Mouse (Mus musculus): Measurements from ENCODE around the gene Itk.

Itk gene

DNA sequence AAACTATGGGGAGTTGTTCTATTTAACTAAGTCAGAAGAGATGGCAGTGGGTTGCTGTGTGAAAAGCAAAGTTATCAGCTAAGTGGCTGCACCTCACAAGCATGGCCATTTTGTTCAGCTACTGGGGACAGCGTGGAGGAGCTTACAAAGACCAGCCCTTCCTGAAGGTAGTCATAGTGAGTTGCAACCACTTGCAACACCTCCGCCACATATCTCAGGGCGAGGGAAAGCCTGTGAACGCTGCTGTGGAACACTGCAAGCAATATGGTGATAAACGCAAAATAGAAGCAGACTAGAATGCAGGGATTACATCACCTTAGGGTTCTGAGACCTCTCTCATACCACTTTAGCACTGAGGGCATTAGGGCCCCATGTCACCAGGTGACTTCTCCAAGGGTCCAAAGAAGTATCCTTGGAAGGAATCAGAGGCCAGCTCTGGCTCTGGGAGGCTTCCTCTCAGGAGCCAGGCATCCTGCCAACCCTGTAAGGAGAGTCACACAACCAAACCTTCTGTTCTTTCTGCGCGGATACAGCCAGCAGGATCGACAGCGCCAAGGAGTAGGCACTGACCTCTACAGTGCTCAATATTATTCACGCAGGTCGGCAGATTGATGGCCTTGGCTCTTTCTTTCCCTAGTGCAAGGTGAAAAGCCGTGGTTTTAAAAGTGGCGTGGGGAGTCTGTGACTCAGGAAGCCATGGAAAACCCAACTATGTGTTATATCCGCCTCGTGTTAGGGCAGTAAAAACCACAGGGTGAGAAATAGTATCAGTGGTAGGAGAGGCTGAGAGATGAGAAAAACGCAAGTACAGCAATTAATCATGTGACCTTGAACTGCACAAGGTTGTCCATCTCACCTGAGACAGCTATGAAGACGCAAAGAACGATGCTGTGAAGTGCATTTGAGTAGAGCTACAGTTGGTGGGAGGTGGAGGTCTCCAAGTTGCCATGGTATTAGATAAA lies 27.0 kb downstream of the Itk start:
- in situ Hi-C loops (cut with MboI; ENCODE audit: low sequenced_read_pairs) = no loop called here

DNA sequence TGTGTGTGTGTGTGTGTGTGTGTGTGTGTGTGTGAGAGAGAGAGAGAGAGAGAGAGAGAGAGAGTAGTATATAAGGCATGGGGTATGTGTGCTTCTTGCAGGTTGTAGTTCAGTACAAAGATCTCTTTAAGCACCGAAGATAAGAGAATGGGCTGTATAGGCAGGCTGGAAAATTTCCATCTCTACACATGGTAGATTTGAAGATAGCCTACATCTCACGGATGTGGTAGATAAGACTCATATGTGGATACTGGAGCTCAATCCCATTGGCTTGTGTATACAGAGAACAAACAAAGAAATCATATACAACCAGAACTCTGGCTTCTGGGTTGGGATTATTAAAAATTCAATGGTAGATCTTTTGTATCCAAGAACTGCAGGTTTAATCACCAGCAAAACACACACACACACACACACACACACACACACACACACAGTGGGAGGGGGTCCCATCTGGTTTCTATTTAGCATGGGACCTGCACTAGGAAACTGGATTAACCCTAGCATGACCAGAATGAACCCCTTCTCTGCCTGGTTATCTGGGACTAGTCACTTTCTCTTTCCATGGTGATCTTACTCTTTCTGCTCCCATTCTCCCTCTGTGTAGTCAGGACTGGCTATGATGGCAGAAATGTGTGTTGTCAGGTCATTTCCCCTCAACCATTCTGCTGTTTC lies 28.2 kb downstream of the Itk start:
- in situ Hi-C loops (cut with MboI; ENCODE audit: low sequenced_read_pairs) = no loop called here

DNA sequence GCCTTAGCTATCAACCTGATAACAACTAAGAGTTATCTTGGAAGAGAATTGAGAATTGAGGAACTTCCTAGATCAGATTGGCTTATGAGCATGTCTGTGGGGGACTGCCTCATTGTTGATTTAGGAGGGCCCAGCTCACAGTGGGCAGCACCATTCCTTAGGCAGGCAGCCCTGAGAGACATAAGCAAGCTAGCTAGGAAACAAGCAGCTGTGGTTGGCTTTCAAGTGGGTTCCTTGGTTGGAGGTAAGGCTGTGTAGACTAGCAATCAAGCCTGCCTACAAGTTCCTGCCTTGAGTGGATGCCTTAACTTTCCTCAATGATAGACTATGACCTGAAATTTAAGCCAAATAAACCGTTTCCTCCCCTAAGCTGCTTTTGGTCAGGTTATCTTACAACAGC lies 30.9 kb downstream of the Itk start:
- in situ Hi-C loops (cut with MboI; ENCODE audit: low sequenced_read_pairs) = no loop called here

DNA sequence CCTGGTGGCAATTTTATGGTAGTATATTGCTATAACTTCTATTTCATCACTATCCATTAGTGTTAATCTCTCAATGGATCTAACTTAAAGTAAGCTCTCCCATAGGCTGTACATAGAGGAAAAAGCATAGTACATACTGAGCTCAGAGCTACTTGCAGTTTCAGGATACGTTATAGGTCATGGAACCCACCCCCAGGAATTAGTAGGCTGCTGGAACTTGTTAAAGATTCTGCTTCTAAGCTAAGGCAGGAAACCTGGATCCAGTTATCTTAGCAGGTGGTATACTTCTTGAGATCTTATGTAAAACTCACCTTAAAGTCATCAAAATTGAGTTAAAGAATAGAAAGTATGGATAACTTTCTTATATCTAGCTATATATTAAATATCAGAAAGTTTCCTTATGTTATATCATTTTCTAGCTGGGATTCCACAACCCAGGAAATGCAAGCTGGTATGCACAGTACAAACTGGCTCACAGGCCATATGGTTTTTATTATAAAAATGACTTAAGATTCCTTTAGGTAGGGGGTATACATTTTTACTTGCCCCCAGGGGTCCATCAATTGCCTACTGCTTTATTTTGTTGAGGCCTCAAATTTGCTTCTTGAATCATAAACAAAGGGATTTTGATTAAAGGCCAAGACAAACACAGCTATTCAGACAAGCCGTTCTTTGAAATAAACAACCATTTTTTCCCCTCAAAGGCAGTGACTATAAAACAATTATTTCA lies 39.5 kb downstream of the Itk start:
- in situ Hi-C loops (cut with MboI; ENCODE audit: low sequenced_read_pairs) = no loop called here

DNA sequence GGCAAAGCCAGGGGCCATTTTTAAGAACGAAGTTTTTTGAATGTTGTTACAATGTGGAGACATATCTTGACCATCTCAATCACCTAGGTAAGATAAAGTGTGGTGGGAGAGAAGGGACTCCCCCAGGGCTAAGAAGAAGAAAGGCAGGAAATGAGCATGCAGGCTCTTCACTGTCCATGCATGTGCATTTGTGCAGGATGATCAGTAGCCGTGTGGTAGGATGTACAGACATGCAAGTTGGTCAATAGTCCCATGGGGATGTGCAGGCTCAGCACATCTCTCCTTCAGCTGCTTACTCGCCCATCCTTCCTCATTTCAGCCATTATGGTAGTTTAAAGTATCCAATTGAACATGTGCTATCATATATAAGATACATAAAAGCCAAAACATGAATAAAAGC lies 40.9 kb downstream of the Itk start:
- in situ Hi-C loops (cut with MboI; ENCODE audit: low sequenced_read_pairs) = no loop called here

DNA sequence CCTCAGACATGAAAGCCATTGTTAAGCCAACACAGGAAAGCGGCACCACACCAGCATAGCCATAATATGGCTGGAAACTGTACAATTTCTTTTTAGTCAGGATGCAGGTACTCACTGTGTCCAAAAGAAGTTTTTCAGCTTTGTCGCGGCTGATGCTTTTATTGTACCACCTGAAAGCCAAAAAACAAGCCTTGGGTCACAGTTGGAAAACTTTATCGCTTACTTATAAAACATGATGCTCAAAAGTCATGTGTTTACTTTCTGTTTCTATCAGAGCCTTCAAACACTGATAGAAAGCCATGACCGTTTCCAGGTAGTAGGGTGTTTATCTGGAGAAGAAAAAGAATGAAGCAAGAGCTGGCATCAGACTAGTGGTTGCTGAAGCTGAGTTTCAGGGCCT lies 41.6 kb downstream of the Itk start:
- in situ Hi-C loops (cut with MboI; ENCODE audit: low sequenced_read_pairs) = no loop called here

DNA sequence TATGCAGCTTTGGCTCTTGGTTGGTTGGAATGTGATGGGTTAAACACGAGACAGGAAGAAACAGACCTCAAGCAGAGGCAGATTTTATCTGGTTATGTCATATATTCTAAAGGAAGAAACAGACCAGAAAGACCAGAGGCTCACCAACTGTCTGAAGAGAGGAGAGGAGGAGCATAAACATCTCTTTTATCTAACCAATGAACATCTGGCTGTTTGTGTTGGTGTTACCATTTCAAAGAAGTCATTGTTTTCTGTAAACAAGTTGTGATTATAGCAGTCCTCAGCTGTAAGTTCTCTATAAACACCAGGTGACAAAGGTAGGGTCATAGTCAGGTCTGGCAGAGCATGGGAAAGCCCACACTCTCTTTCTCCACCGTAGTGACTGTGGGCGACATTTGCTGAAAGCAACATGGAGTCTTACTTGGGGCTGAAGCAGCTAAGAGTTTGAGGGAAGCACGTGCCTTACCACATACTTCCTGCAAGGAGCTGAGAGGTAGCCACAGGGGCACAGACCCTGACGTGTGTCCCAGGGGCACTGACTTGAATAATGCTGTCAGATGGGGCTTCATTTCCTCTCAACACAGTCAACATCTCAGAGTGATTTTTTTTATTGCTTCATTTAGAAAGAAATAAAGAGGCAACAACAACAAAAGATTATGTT lies 45.3 kb downstream of the Itk start:
- in situ Hi-C loops (cut with MboI; ENCODE audit: low sequenced_read_pairs) = no loop called here

DNA sequence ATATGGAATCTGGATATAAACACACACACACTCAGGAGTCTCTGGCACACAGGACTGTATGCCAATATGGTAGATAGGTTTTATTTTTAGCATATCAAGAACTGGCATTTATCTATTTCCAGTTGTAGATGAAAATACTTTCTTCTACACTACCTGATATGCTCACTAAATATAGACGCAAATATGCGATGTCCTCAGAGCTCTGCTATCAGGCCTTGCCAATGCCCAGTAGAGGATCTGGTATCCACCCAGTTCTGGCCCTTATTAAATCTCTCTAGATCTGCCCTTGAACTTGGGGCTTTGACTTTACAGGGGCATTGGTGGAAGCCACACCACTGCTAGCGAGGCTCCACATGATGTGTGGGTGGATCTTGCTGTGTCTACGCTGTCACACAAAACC lies 47.4 kb downstream of the Itk start:
- in situ Hi-C loops (cut with MboI; ENCODE audit: low sequenced_read_pairs) = no loop called here

DNA sequence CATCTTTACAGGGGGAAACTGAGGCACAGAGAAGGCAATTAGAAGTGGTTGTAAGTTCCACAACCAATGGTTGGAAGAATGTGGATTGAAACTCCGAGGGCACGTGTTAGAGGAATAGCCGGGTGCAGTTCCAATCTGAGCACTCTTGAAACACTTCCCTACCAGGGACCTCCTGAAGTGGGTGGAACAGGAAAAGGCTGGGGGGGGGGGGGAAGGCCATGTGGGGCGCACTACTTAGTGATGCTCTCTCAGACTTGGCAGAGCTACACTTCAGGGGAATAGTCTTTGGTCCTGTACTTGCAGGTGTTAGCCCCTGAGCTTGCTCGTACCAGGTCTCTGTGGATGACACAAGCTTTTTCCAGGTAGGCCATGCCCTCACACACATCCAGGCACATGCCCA lies 53.3 kb downstream of the Itk start:
- in situ Hi-C loops (cut with MboI; ENCODE audit: low sequenced_read_pairs) = no loop called here

DNA sequence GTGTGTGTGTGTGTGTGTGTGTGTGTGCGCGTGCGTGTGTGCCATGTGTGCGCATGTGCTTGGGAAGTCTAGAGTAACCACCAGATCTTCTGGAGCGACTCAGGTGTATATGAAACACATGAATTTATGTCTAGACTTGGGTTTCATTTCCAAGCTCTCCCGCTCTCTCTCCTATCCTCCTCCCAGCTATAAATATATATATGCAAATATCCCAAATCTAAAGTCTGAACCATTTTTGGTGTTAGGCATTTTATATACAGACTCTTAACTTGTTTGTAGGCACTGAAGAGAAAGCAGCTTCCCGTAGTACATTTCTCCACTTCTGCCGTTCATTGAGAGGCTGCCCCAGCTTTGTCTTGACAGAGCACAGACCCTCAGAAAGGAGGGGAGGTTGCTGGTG lies 57.1 kb downstream of the Itk start:
- in situ Hi-C loops (cut with MboI; ENCODE audit: low sequenced_read_pairs) = no loop called here

DNA sequence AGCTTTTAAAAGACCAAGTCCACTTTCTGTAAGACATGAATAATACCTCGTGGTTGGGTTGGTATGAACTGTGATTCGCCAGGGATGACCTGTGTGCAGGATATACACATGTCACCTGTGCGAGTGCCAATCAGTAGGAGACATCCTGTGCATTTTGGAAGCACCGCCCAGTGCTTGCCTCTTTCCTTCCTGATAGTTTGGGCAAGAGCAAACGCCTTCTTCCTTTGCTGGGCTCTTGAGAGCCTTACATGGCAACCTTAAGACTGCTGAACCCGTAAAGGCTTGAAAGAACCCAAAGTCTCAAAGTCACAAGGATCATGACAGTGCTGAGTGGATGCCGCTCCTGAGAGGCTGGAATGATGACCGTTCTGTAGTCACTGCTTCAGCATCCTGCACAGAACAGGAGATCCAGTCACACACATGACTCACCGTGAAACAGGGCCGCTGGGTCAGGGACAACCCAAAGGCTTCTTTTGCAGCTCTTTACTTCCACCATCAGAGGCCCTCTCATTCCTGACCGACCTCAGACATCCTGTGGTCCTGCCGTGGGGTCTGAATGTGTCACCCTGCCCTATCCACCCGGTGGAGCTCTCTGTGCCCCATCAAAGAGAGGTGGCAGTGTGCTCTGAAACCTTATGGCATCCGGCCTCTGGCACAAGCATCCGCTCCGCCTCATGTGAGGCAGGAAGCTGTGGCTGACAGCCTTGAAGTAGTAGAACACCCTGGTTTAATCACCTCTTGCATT lies 62.9 kb downstream of the Itk start:
- in situ Hi-C loops (cut with MboI; ENCODE audit: low sequenced_read_pairs) = no loop called here

DNA sequence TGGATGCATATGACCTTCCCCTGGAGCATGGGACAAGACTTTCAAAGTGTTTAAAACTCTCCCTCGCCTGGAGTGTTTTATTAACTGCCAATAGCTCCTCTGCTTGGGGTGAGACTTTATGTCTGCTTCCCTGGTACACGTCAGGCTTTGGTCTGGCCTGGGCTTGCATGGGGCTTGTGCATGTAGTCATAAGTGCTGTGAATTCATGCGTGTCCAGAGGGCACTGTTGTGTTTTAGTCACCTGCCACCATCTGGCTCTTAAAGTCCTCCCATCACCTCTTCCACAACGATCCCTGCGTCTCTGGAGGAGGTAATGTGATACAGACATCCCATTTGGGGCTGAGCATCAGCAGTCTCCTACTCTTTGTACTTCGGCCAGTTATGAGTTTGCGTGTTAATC lies 67.8 kb downstream of the Itk start:
- in situ Hi-C loops (cut with MboI; ENCODE audit: low sequenced_read_pairs) = no loop called here

DNA sequence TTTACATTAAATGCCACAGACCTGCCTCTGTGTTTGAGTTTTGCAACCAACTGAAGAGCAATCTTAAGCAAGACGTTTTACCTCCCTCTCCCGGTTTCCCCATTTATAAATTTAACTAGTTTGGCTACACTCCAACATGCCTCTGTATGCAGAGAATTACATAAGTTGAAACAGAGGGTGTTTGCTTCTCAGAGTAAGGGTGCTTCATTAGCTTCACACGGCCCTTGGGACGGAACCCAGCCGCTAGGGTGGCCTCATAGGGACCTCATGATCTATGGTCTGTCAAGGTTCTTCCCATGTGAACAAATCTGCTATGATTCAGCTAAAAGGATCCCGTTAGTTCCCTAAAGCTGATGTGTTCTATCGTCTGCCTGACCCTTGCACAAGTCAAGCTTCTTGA lies 74.8 kb downstream of the Itk start:
- in situ Hi-C loops (cut with MboI; ENCODE audit: low sequenced_read_pairs) = loop anchor here (10.0 kb wide), 1 partner anchor 90 kb away; no protein-coding TSS in a partner anchor

DNA sequence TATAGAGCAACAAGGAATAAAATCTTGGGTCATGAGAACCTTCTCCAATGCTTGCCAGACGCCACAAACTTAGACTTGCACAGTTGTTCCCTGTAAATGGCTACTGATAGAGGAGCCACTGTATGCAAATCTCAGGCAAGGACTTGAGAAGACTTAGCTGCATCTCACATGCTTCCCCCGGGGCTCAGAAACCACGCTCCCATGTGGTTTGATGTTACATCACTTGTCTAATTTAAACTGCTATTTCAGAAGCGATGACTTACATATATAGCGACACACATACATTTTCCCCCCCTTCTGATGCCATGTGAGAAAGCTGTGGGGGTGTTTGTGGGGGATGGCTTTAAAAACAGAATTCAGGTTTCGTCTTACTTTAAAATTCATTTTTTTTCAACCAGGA lies 75.5 kb downstream of the Itk start:
- in situ Hi-C loops (cut with MboI; ENCODE audit: low sequenced_read_pairs) = loop anchor here (10.0 kb wide), 1 partner anchor 91 kb away; no protein-coding TSS in a partner anchor

DNA sequence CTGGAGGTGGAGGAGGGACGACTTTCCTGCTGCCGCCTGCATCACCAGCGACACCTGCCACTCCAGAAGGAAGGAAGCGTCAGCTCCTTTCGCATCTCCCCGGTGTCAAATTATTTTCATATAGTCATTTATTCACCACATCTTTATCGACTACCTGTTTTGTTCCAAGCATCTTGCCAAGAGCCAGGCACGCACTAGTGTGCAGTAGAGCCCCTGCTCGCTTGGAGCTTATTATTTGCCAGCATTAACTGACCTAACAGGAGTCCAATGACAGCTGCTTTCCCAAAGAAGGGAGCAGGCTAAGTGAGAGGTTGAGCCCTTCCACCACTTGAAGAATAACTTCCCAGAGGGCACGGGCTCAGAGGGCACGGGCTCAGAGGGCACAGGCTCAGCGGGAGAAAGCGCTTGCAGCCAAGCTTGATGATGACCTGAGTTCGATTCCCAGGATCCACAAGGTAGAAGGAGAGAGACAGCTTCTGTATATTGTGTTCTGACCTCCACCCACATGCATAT lies 76.7 kb downstream of the Itk start, which contains the start of gene Cyfip2:
Gene Cyfip2, minus strand, starts transcription at position 337 of the 513 bp plus-strand sequence.
- in situ Hi-C loops (cut with MboI; ENCODE audit: low sequenced_read_pairs) = loop anchor here (10.0 kb wide), 1 partner anchor 92 kb away; no protein-coding TSS in a partner anchor

DNA sequence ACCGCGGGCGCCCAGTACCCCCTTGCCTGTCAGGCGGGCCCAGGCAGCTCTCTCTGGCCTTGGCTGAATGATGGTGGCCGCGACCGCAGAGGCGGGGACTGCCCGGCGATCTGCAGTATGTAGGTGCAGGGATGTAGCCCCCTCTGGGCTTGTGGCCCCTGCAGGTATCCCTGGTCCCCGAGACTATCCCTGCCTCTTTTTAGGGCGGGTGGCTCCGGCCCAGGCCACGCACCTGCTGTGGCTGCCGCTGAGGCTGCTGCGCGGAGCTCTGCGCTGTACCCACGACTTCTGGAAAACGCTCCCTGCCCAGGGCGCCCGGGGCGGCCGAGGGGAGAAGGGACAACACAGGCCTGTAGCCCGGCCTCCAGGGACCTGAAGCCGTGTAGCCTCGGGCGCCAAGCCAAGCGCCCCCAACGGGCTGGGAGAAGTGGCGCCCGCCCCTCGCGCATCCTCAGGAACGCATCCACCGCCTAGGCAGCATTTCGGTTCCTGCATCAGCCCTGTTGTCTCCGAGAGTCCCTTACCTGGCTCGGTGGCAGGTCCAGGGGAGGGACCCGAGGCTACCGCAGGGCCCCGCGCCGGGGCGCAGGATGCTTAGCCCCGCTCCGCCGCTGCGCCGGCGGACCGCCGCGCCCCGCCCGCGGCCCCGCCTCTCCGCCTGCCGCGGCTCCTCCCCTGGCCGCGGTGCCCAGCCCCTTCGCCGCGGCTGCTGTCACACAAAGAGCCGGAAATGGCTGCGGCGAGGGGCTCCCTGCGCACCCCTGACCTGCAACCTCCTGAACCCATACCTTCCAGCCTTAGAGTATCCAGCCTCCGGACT lies 77.4 kb downstream of the Itk start:
- in situ Hi-C loops (cut with MboI; ENCODE audit: low sequenced_read_pairs) = loop anchor here (10.0 kb wide), 1 partner anchor 93 kb away; no protein-coding TSS in a partner anchor

DNA sequence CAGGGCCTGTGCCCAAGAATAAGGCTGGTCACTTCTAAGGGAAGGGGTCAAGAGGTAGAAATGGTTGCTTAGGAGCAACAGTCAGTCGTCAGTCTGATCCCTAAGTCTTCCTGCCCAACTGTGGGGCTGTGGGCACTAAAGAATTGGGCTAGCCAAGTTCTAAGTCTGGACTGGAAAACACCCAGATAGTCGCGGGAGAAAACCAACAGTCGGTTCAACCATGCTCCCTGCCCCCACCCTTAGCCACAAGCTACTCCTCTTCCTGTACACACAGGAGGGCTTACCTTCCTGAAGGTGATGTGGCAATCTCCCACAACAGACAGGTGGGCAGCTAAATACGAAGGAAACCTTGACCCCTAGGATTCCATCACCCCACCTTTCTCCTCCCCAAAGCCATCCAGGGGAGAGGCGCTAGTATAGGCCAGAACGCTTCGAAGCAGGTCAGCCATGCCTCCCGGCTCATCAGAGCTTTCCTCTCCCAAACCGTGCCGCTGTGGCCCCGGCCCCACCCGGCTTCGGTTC lies 78.1 kb downstream of the Itk start:
- in situ Hi-C loops (cut with MboI; ENCODE audit: low sequenced_read_pairs) = loop anchor here (10.0 kb wide), 1 partner anchor 94 kb away; no protein-coding TSS in a partner anchor

DNA sequence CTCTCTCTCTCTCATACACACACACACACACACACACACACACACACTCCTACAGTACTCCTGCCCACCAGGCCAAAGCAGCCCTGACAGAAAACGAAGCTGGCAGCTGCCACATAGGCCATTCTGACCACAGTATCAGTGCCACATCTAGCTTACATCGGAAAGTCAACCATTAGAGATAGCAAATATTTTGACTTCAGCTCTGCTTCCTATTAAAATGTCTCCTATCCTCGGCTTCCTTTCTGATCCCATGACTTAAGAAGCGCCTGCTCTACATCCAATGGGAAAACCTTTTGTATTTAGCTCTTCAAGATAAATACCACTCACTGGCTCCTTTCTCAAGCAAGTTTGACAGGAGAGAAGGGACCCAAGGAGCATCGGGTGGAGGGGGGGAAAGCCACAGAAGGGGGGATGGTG lies 78.7 kb downstream of the Itk start:
- in situ Hi-C loops (cut with MboI; ENCODE audit: low sequenced_read_pairs) = loop anchor here (10.0 kb wide), 1 partner anchor 94 kb away; no protein-coding TSS in a partner anchor
